Mouse (Mus musculus): ENCODE data around the gene Gm11011.
"Not testable (repeated sequence)": the region's sequence is repeated elsewhere in the genome, so short reads cannot be mapped to it uniquely, and the experiment has no call there.

DNA sequence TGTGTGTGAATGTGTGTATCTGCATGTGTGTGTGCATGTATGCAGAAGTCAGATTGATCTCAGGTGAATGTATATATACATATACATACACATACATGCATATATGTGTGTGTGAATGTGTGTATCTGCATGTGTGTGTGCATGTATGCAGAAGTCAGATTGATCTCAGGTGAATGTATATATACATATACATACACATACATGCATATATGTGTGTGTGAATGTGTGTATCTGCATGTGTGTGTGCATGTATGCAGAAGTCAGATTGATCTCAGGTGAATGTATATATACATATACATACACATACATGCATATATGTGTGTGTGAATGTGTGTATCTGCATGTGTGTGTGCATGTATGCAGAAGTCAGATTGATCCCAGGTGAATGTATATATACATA lies at the start of gene Gm11011:
- TF ChIP-seq REST (IDR thresholded peaks at IDR 0.05; ENCODE audit: insufficient read depth, insufficient read length); USF1 (IDR thresholded peaks at IDR 0.05; ENCODE audit: low read depth); E2F4 (IDR thresholded peaks at IDR 0.05; ENCODE audit: insufficient read depth); CEBPB (IDR thresholded peaks at IDR 0.05; ENCODE audit: insufficient read depth, poor library complexity, severe bottlenecking); MYOG (IDR thresholded peaks at IDR 0.05; ENCODE audit: control insufficient read depth in 1 of 3, insufficient read depth in 1 of 3, insufficient read length in 2 of 3, low read depth in 2 of 3); POLR2A (IDR thresholded peaks at IDR 0.05; ENCODE audit: insufficient read length, low read depth); MAX (IDR thresholded peaks at IDR 0.05; ENCODE audit: low read depth): not testable (repeated sequence)
